Mouse (Mus musculus) G1E (cell line): ENCODE measurements at regions not wholly inside any gene's neighbourhood (a gene's known extent, or its start where the extent isn't known, plus 50 kb on each side); places are given as distances from the start of the nearest gene placed in this dataset.

Experiments used
- CTCF ChIP-seq: IDR thresholded peaks from 2 replicates; pipeline ENCODE4 v1.5.1; 2012; ENCODE audit warnings: low read depth, low read length, inconsistent platforms, mixed read lengths
- POLR2AphosphoS5 ChIP-seq: IDR thresholded peaks from 2 replicates; pipeline ENCODE4 v1.6.1; 2012; ENCODE audit warnings: low read depth, low read length, inconsistent platforms; ENCODE audit not compliant: insufficient replicate concordance
- TAL1 ChIP-seq: conservative IDR thresholded peaks from 2 replicates; pipeline ENCODE4 v1.6.1; 2012; ENCODE audit warnings: low read depth, low read length, inconsistent platforms, mixed read lengths

- TF ChIP-seq CTCF (no peak), POLR2AphosphoS5 (no peak), TAL1 (no peak)
Observed at GRCm38 (mm10) chr3:142975606-142976005, 93.8 kb upstream of the Pkn2 start.
